Mouse (Mus musculus) limb, embryonic 10.5 days (tissue): ENCODE measurements at regions not wholly inside any gene's neighbourhood (a gene's known extent, or its start where the extent isn't known, plus 50 kb on each side); places are given as distances from the start of the nearest gene placed in this dataset.

Experiments
- DNase-seq: peaks from one replicate; pipeline ENCODE4 v3.0.0-alpha.2; 2017; ENCODE audit warnings: low spot score
- H3K27ac ChIP-seq: fragments of 300-500 bp; sonication (generic); 2 replicates; pipeline ENCODE4 v1.5.1; 2016; ENCODE audit warnings: mild to moderate bottlenecking
- H3K27me3 ChIP-seq: fragments of 300-500 bp; sonication (generic); 2 replicates; pipeline ENCODE4 v1.6.1; 2016; ENCODE audit warnings: low read depth, mild to moderate bottlenecking; ENCODE audit not compliant: poor library complexity, severe bottlenecking
- H3K36me3 ChIP-seq: fragments of 300-500 bp; sonication (generic); 2 replicates; pipeline ENCODE4 v1.6.1; 2016; ENCODE audit warnings: mild to moderate bottlenecking, moderate library complexity
- H3K4me1 ChIP-seq: fragments of 300-500 bp; sonication (generic); 2 replicates; pipeline ENCODE4 v1.6.1; 2016
- H3K4me3 ChIP-seq: fragments of 300-500 bp; sonication (generic); 2 replicates; pipeline ENCODE4 v1.5.1; 2016; ENCODE audit warnings: mild to moderate bottlenecking, moderate library complexity
- H3K9me3 ChIP-seq: fragments of 300-500 bp; sonication (generic); replicated peaks from 2 replicates; pipeline ENCODE4 v1.6.1; 2016; ENCODE audit warnings: mild to moderate bottlenecking
- WGBS: fragments of 180-500 bp; shearing (Covaris S2); methylation state at CpG from one replicate; pipeline ENCODE4 v1.1.7; 2016; 5-methylcytosine and 5-hydroxymethylcytosine counted together

- Histone ChIP-seq H3K9me3 (no peaks in the 10 kb centered on the region), H3K36me3 (no peaks in the 10 kb centered on the region), H3K27me3 (no peaks in the 10 kb centered on the region), H3K4me1 (peaks cover 4% of the 10 kb centered on the region; the same call in 1 of the 2 replicates), H3K27ac (no peak overlapping the region), H3K4me3 (no peak overlapping the region)
- 92% methylated on average over 6 of the region's 6 CpGs for WGBS
- DNase-seq = no peak
Measured at GRCm38 (mm10) chr2:78722739-78723138, 145.2 kb upstream of the Ube2e3 start.

- Histone ChIP-seq H3K36me3 (no peaks in the 10 kb centered on the region), H3K9me3 (no peaks in the 10 kb centered on the region), H3K4me1 (peaks cover 4% of the 10 kb centered on the region; the same call in 1 of the 2 replicates), H3K27me3 (no peaks in the 10 kb centered on the region), H3K4me3 (no peak overlapping the region), H3K27ac (no peak overlapping the region)
- no peak for DNase-seq
- 13% methylated on average over 1 of the region's 1 CpGs for WGBS
Measured at GRCm38 (mm10) chr2:78718550-78718949, 149.4 kb upstream of the Ube2e3 start.

GRCm38 (mm10) chr2:78716157-78716798, 151.6 kb upstream of the Ube2e3 start:
- Histone ChIP-seq H3K4me1 (peaks cover 4% of the 10 kb centered on the region; the same call in 1 of the 2 replicates), H3K9me3 (no peaks in the 10 kb centered on the region), H3K27ac (no peak overlapping the region), H3K4me3 (no peak overlapping the region), H3K27me3 (no peaks in the 10 kb centered on the region), H3K36me3 (no peaks in the 10 kb centered on the region)
- DNase-seq = no peak
- WGBS = 75% methylated on average over 7 of the region's 7 CpGs

- WGBS = 61% methylated on average over 6 of the region's 6 CpGs
- no peak for DNase-seq
- no peak overlapping the region for H3K27ac ChIP-seq
- no peak overlapping the region for H3K4me3 ChIP-seq
- no peaks in the 10 kb centered on the region for H3K27me3 ChIP-seq
- no peaks in the 10 kb centered on the region for H3K9me3 ChIP-seq
- H3K4me1 ChIP-seq = no peaks in the 10 kb centered on the region
- H3K36me3 ChIP-seq = no peaks in the 10 kb centered on the region
Measured at GRCm38 (mm10) chr2:78694851-78695250, 173.1 kb upstream of the Ube2e3 start.

GRCm38 (mm10) chr2:78656668-78657067, 211.3 kb upstream of the Ube2e3 start:
- no peaks in the 10 kb centered on the region for H3K9me3 ChIP-seq
- H3K27me3 ChIP-seq = no peaks in the 10 kb centered on the region
- no peak overlapping the region for H3K27ac ChIP-seq
- WGBS = 90% methylated on average over 2 of the region's 2 CpGs
- peaks cover 5% of the 10 kb centered on the region for H3K4me1 ChIP-seq
- H3K4me3 ChIP-seq = no peak overlapping the region
- DNase-seq = no peak
- no peaks in the 10 kb centered on the region for H3K36me3 ChIP-seq

- Histone ChIP-seq H3K27ac (no peak overlapping the region), H3K4me1 (peaks cover 5% of the 10 kb centered on the region), H3K4me3 (no peak overlapping the region), H3K27me3 (no peaks in the 10 kb centered on the region), H3K36me3 (no peaks in the 10 kb centered on the region), H3K9me3 (no peaks in the 10 kb centered on the region)
- 80% methylated on average over 7 of the region's 7 CpGs for WGBS
- no peak for DNase-seq
Measured at GRCm38 (mm10) chr2:78655156-78655855, 212.6 kb upstream of the Ube2e3 start.

- no peaks in the 10 kb centered on the region for H3K36me3 ChIP-seq
- H3K4me3 ChIP-seq = no peak overlapping the region
- no peak for DNase-seq
- H3K9me3 ChIP-seq = no peaks in the 10 kb centered on the region
- H3K27me3 ChIP-seq = no peaks in the 10 kb centered on the region
- H3K4me1 ChIP-seq = peaks cover 5% of the 10 kb centered on the region
- H3K27ac ChIP-seq = no peak overlapping the region
- WGBS = 64% methylated on average over 2 of the region's 2 CpGs
Measured at GRCm38 (mm10) chr2:78651549-78651948, 216.4 kb upstream of the Ube2e3 start.

GRCm38 (mm10) chr2:78640361-78640760, 227.6 kb upstream of the Ube2e3 start:
- no peak for DNase-seq
- Histone ChIP-seq H3K27me3 (no peaks in the 10 kb centered on the region), H3K36me3 (no peaks in the 10 kb centered on the region), H3K4me1 (no peaks in the 10 kb centered on the region), H3K27ac (no peak overlapping the region), H3K4me3 (no peak overlapping the region), H3K9me3 (no peaks in the 10 kb centered on the region)
- WGBS = 92% methylated on average over 6 of the region's 6 CpGs

GRCm38 (mm10) chr2:78625264-78625663, 242.7 kb upstream of the Ube2e3 start:
- no peak for DNase-seq
- Histone ChIP-seq H3K4me1 (no peaks in the 10 kb centered on the region), H3K4me3 (no peak overlapping the region), H3K36me3 (no peaks in the 10 kb centered on the region), H3K27me3 (no peaks in the 10 kb centered on the region), H3K27ac (no peak overlapping the region), H3K9me3 (no peaks in the 10 kb centered on the region)
- 85% methylated on average over 4 of the region's 4 CpGs for WGBS

GRCm38 (mm10) chr2:78606388-78606787, 261.5 kb upstream of the Ube2e3 start:
- H3K4me3 ChIP-seq = no peak overlapping the region
- DNase-seq = no peak
- no peak overlapping the region for H3K27ac ChIP-seq
- no peaks in the 10 kb centered on the region for H3K36me3 ChIP-seq
- H3K27me3 ChIP-seq = no peaks in the 10 kb centered on the region
- no peaks in the 10 kb centered on the region for H3K9me3 ChIP-seq
- H3K4me1 ChIP-seq = no peaks in the 10 kb centered on the region

- no peaks in the 10 kb centered on the region for H3K36me3 ChIP-seq
- 88% methylated on average over 2 of the region's 2 CpGs for WGBS
- H3K27ac ChIP-seq = no peak overlapping the region
- no peaks in the 10 kb centered on the region for H3K27me3 ChIP-seq
- no peak overlapping the region for H3K4me3 ChIP-seq
- no peak for DNase-seq
- no peaks in the 10 kb centered on the region for H3K4me1 ChIP-seq
- no peaks in the 10 kb centered on the region for H3K9me3 ChIP-seq
Measured at GRCm38 (mm10) chr2:78600753-78601152, 267.2 kb upstream of the Ube2e3 start.

GRCm38 (mm10) chr2:78598039-78598438, 269.9 kb upstream of the Ube2e3 start:
- Histone ChIP-seq H3K36me3 (no peaks in the 10 kb centered on the region), H3K4me1 (no peaks in the 10 kb centered on the region), H3K27me3 (no peaks in the 10 kb centered on the region), H3K4me3 (no peak overlapping the region), H3K9me3 (no peaks in the 10 kb centered on the region), H3K27ac (no peak overlapping the region)
- no peak for DNase-seq
- 87% methylated on average over 8 of the region's 8 CpGs for WGBS

- Histone ChIP-seq H3K4me3 (no peak overlapping the region), H3K9me3 (no peaks in the 10 kb centered on the region), H3K4me1 (no peaks in the 10 kb centered on the region), H3K36me3 (no peaks in the 10 kb centered on the region), H3K27me3 (no peaks in the 10 kb centered on the region), H3K27ac (no peak overlapping the region)
- 73% methylated on average over 2 of the region's 2 CpGs for WGBS
- DNase-seq = no peak
Measured at GRCm38 (mm10) chr2:78596251-78596650, 271.7 kb upstream of the Ube2e3 start.
